Mouse (Mus musculus) activated CD4-positive, CD25-positive, alpha-beta regulatory T cell, adult 9 weeks (primary cell): ENCODE measurements around the gene Gm42878. TPM values are rescaled to one million over a fixed set of nuclear protein-coding genes. Genes with fewer than 3 reads are reported as not detected.

Experiments used
- polyA plus RNA-seq: library from polyadenylated mRNA; unstranded; fragments of 100-300 nt; shearing (Covaris generic); gene quantifications from one replicate; pipeline ENCODE4 v1.2.1, GENCODE M21; 2017

The Gm42878 gene
- not detected for polyA plus RNA-seq

GRCm38 (mm10) chr5:121544910-121545792 is at the start of gene Gm42878, which contains the start of gene Adam1a:
Gm42878 (minus strand) TSS chr5:121545482.
Adam1a (minus strand) TSS chr5:121545482.

DNA sequence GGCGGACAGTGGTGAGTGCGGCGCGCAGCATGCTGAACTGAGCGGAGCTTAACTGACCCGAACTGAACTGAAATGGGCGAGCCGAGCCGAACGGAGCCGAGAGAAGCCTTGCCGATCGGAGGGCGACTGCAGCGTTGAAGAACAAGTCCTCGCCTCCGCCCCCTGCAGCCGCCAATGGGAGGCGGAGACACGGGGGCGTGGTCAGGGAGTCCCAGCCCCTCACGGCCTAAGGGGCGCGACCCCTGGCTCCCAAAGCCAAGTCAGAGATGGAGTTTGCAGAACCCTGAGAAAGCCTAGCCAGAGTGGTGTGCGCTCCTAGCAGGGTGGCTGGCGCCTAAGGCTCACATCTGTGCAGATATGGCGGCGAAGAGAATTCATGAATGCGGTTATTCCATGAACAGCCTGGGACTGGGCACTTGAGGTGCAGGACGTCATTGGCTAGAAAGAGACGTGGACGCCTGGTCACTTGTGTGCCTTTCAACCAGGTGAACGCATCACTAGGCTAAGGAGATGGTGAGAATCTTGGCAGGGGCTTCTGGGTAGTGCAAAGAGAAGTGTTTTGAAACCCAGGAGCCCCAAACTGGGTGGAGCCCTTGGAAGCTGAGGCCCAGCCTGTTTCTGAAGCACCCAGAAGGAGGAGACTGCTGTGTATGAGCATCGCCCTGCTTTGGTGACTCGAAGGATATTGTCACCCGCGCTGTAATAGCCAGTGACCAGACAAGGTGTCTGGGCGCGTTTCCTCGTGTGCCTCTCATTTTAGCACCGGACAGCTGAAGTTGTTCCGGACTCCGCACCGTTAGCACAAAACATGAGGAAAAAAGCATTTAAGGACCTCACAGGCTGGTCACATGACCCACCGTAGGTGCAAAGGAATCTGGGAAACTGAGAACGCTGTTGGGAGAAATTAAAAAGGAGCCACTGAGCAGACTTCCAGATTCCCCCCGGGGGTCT is 48.4 kb upstream of the Gm42878 start, which contains the start of gene Aldh2:
Gene Aldh2 (minus strand): TSS at position 374 of the 951 bp plus-strand sequence.

DNA sequence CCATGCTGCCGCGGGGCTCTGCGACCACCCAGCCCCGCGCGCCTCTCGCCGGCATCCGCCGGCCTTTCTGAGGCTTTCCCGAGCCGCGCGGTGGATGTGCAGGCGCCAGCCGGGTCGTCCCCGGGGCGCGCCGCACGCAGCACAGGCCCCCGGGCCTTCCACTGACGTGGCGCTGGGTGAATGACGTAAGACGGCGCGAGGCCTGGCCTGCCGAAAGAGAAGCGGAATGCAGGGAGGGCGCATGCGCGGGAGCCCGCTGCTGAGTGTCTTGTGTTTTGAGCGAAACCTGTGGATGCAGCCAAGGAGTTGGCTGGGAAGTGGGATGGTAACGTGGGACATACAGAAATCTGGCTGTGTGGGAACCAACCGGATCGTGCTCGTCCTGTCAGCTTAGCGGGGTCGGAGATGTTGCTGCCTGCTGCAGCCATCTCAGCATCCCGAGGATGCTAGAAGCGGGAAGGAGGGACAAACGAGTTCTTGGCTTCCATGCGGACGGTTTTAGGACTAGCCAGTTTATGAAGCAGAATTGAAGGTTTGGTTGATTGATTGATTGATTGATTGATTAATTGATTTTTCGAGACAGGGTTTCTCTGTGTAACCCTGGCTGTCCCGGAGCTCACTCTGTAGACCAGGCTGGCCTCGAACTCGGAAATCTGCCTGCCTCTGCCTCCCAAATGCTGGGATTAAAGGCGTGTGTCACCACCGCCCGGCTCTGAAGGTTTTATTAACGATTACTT is 679 bp upstream of the Gm42878 start, which contains the start of gene Mapkapk5:
Gene Mapkapk5 (minus strand): TSS at position 113 of the 737 bp plus-strand sequence.

GRCm38 (mm10) chr5:121503231-121503630 is 42.1 kb downstream of the Gm42878 start, which contains the start of gene Adam1b:
Adam1b (minus strand) TSS chr5:121503435.

Other genes starting within 250 kb of the Gm42878 start
- gene Trafd1, start 159.8 kb downstream of the Gm42878 start, polyA plus RNA-seq: 62.9 TPM
- 40.6 TPM for gene Naa25, start 147.5 kb downstream of the Gm42878 start, polyA plus RNA-seq
- gene Tmem116, start 93.6 kb downstream of the Gm42878 start, polyA plus RNA-seq: 1.5 TPM
- 67.2 TPM for gene Erp29, start 93.0 kb downstream of the Gm42878 start, polyA plus RNA-seq
- gene Adam1b, start 42.0 kb downstream of the Gm42878 start, polyA plus RNA-seq: not detected
- 1.0 TPM for gene Adam1a, start within 50 bp of the Gm42878 start, polyA plus RNA-seq
- gene Mapkapk5, start 423 bp upstream of the Gm42878 start, polyA plus RNA-seq: 24.3 TPM
- 17.5 TPM for gene Aldh2, start 48.3 kb upstream of the Gm42878 start, polyA plus RNA-seq
- 3.4 TPM for gene Acad12, start 73.5 kb upstream of the Gm42878 start, polyA plus RNA-seq
- gene Acad10, start 115.0 kb upstream of the Gm42878 start, polyA plus RNA-seq: 11.0 TPM
- gene Brap, start 115.1 kb upstream of the Gm42878 start, polyA plus RNA-seq: 6.8 TPM
- 16.3 TPM for gene Atxn2, start 165.9 kb upstream of the Gm42878 start, polyA plus RNA-seq